Mouse (Mus musculus) ES-Bruce4 (cell line): ENCODE data around the gene Elp4.

Experiments
- CTCF ChIP-seq: IDR thresholded peaks from one replicate; pipeline ENCODE4 v1.8.1; 2011; ENCODE audit warnings: low read depth, low read length
- POLR2A ChIP-seq: IDR thresholded peaks from one replicate; pipeline ENCODE4 v1.8.1; 2011; ENCODE audit warnings: low read length; ENCODE audit not compliant: insufficient read depth

DNA sequence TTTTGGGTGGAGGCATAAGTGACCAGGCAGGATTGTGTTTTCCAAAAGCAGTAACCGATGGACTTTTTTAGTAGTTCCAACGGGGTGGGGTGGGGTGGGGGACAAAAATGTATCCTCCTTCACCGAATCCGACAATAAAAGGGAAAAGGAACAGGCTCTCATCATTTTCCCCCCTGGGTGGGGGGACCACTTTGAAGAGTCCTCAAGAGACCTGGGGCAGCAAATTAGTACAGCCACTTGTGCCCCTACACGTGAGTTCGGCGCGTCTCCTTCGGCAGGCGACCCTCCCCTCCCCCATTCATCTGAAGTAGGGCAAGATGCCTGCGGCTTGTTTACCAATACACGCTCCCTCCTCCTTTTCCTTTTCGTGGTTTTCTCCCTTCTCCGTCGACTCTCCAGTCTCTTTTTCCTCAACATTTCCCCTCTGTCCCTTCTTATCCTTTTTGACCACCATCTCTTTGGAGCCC lies 215.0 kb downstream of the Elp4 start:
- TF ChIP-seq CTCF (no peak), POLR2A (no peak)
